Mouse (Mus musculus): Measurements from ENCODE around the gene Nr2f6. TPM values are rescaled to one million over a fixed set of nuclear protein-coding genes. Genes with fewer than 3 reads are reported as not detected.

Gene Nr2f6
- polyA plus RNA-seq, 1 experiment from 2014 or later, result 35.8 TPM

DNA sequence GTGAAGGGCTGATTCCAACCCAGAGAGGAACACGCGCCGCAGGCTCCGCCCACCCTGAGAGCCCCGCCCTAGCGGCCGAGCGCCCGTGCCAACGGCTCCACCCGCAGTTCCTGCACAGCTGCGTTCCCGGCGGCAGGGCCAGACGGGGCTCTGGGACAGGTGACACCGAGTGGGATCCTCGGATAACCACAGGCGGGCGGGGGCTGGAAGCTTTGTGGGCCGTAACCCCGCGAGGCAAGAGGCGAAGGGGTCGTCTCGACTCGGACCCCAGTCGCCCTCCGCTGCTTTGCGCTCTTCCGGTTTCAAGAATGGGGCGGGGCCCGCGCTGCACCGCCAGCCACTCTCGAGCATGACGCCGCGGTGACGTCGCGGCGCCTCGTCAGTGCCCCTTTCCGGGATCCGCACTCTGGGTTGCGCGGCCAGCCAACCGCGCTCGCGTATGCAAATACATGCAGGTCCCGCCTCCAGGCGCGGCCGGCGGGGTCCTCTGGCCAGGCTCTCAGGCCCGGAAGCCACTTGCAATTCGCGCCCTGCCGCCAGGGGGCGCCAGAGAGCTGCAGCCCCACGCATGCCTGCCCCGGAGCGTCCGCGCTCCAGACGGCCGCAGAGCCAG, 10.4 kb downstream of the Nr2f6 start, which contains the start of gene Ocel1:
Gene Ocel1, plus strand, starts transcription at position 63 of the 613 bp plus-strand sequence.
- H3K9ac ChIP-seq (ENCODE audit: low read depth, low read length), result peak within 1 kb of the TSS; percentile 79
- H3K36me3 ChIP-seq (ENCODE audit: control insufficient read depth, insufficient read depth, low read length), result peaks cover 24% of the 10 kb centered on the region
- H3K27me3 ChIP-seq (replicated peaks; ENCODE audit: control insufficient read depth, insufficient read depth, low read length), result no peaks in the 10 kb centered on the region
- H3K4me2 ChIP-seq (ENCODE audit: low read depth, low read length), result peak within 1 kb of the TSS; percentile 52
- under 1% methylated on average over 67 of the region's 68 CpGs for WGBS
- peak within 1 kb of the TSS; percentile 84 for H3K4me3 ChIP-seq (ENCODE audit: low read length)
- peak; percentile 88 for ATAC-seq
- peak within 1 kb of the TSS; percentile 84 for H3K27ac ChIP-seq (ENCODE audit: low read length)
- no peaks in the 10 kb centered on the region for H3K9me3 ChIP-seq (ENCODE audit: control insufficient read depth, low read length)
- peaks cover 32% of the 10 kb centered on the region for H3K4me1 ChIP-seq (ENCODE audit: control insufficient read depth, insufficient read depth, low read length)

DNA sequence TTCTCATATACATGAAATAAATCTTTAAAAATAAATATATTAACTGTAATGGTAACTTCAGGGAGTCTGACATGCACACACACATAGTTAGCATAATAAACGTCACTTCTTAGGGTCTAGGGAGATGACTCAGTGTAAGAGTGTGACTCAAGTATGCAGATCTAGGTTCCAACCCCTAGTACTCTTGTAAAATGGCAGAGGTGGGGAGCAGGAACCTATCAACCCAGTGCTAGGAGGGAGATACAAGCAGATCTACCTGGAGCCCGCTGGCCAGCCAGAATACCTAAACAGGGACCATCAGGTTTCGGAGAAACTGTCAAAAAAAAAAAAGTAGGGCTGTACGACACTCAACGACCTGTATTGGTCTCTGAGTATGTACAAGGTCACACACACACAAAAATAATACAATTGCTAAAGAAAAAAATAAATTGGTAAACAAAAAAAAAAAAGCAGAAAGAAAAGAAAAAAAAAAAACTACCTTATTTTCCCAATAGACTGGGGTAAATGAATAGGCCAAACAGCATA, 11.0 kb downstream of the Nr2f6 start:
- H3K9me3 ChIP-seq (ENCODE audit: control insufficient read depth, low read length), result no peaks in the 10 kb centered on the region
- WGBS, result 20% methylated on average over 5 of the region's 5 CpGs
- peaks cover 29% of the 10 kb centered on the region for H3K4me1 ChIP-seq (ENCODE audit: control insufficient read depth, insufficient read depth, low read length)
- peak overlapping the region; percentile 84 for H3K4me3 ChIP-seq (ENCODE audit: low read length)
- H3K36me3 ChIP-seq (ENCODE audit: control insufficient read depth, insufficient read depth, low read length), result peaks cover 24% of the 10 kb centered on the region
- peak overlapping the region; percentile 52 for H3K4me2 ChIP-seq (ENCODE audit: low read depth, low read length)
- H3K27ac ChIP-seq (ENCODE audit: low read length), result no peak overlapping the region; the same call in 1 of the 2 replicates
- no peaks in the 10 kb centered on the region for H3K27me3 ChIP-seq (replicated peaks; ENCODE audit: control insufficient read depth, insufficient read depth, low read length)
- no peak for ATAC-seq
- peak overlapping the region; percentile 41; the same call in 1 of the 2 replicates for H3K9ac ChIP-seq (ENCODE audit: low read depth, low read length)

DNA sequence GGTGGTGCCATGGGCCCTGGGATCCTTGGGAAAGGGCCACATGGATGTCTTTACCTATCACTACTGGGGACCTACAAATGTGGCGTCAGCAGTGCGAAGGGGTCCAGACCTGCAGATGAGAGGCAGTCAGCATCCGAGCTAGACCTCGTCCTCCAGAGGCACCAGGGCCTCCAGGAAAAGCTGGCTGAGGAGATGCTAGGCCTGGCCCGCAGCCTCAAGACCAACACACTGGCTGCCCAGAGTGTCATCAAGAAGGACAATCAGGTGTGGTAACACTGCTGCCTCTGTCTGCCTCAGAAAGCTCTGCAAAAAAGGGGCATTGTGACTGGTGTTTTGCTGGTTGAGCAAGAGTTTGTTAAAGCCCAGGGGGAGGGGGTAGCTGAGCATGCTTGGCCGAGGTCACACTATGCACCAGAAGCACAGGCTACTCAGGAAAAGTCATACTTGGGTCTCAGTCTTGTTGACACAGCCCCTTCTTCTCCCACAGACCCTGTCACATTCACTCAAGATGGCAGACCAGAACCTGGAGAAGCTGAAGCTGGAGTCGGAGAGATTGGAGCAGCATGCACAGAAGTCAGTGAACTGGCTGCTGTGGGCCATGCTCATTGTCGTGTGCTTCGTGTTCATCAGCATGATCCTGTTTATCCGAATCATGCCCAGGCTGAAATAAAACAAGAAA, 12.6 kb downstream of the Nr2f6 start:
- peaks cover 16% of the 10 kb centered on the region for H3K36me3 ChIP-seq (ENCODE audit: control insufficient read depth, insufficient read depth, low read length)
- WGBS, result 93% methylated on average over 10 of the region's 10 CpGs
- H3K27ac ChIP-seq (ENCODE audit: low read length), result no peak overlapping the region
- no peak overlapping the region for H3K4me2 ChIP-seq (ENCODE audit: low read depth, low read length)
- H3K4me3 ChIP-seq (ENCODE audit: low read length), result no peak overlapping the region
- H3K4me1 ChIP-seq (ENCODE audit: control insufficient read depth, insufficient read depth, low read length), result peaks cover 19% of the 10 kb centered on the region
- no peak for ATAC-seq
- H3K9ac ChIP-seq (ENCODE audit: low read depth, low read length), result no peak overlapping the region
- no peaks in the 10 kb centered on the region for H3K9me3 ChIP-seq (ENCODE audit: control insufficient read depth, low read length)
- no peaks in the 10 kb centered on the region for H3K27me3 ChIP-seq (replicated peaks; ENCODE audit: control insufficient read depth, insufficient read depth, low read length)

DNA sequence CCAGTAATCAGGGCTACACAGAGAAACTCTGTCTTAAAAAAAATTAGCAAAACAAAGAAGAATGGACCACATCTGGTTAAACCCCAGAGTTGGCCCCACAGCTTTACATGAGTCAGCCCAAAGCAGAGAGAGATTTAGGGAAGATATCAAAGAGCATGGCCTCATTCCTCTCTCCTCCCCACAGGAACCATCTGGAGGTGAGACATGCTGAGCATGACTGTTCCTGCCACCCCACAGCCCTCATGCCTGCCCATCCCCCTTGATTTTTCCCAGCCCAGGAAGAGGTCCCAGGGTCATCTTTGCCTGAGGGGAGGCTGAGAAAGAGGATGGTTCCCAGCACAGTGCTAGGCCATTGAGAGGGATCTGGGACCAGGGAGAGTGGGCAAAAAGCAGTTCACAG, 13.4 kb downstream of the Nr2f6 start:
- Histone ChIP-seq H3K27me3 (replicated peaks; ENCODE audit: control insufficient read depth, insufficient read depth, low read length) (no peaks in the 10 kb centered on the region), H3K4me3 (ENCODE audit: low read length) (peak overlapping the region; percentile 60), H3K4me2 (ENCODE audit: low read depth, low read length) (no peak overlapping the region), H3K9ac (ENCODE audit: low read depth, low read length) (no peak overlapping the region), H3K27ac (ENCODE audit: low read length) (no peak overlapping the region; the same call in 1 of the 2 replicates), H3K36me3 (ENCODE audit: control insufficient read depth, insufficient read depth, low read length) (peaks cover 12% of the 10 kb centered on the region; the same call in 1 of the 2 replicates), H3K4me1 (ENCODE audit: control insufficient read depth, insufficient read depth, low read length) (peaks cover 19% of the 10 kb centered on the region), H3K9me3 (ENCODE audit: control insufficient read depth, low read length) (no peaks in the 10 kb centered on the region)
- no peak for ATAC-seq

DNA sequence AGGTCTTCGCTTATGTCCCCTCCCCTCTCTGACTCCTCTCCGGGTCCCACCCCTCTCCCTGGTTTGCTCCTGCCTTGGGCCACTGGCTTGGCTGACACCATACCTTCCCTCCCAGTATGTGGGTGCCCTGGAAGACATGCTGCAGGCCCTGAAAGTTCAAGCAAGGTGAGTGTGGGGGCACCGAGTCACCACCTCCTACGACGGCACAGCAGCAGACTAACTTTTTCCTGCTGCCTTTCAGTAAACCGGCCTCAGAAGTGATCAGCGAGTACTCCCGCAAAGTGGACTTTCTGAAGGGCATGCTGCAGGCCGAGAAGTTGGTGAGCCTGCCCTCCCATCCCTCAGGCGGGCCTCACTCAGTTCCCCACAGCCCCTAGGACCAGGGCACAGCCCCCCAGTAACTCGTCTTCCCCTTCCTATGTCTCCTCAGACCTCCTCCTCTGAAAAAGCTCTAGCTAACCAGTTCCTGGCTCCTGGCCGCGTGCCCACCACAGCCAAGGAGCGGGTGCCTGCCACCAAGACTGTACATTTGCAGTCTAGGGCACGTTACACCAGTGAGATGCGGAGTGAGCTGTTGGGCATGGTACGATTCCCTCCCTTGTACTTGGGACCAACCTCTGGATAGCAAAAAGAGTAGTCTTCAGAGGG, 14.1 kb downstream of the Nr2f6 start:
- peaks cover 12% of the 10 kb centered on the region; the same call in 1 of the 2 replicates for H3K36me3 ChIP-seq (ENCODE audit: control insufficient read depth, insufficient read depth, low read length)
- peak overlapping the region; percentile 71 for H3K27ac ChIP-seq (ENCODE audit: low read length)
- 42% methylated on average over 17 of the region's 17 CpGs for WGBS
- ATAC-seq, result no peak
- peak overlapping the region; percentile 82 for H3K4me2 ChIP-seq (ENCODE audit: low read depth, low read length)
- H3K27me3 ChIP-seq (replicated peaks; ENCODE audit: control insufficient read depth, insufficient read depth, low read length), result no peaks in the 10 kb centered on the region
- peak overlapping the region; percentile 60 for H3K4me3 ChIP-seq (ENCODE audit: low read length)
- no peaks in the 10 kb centered on the region for H3K9me3 ChIP-seq (ENCODE audit: control insufficient read depth, low read length)
- peak overlapping the region; percentile 70 for H3K9ac ChIP-seq (ENCODE audit: low read depth, low read length)
- peaks cover 19% of the 10 kb centered on the region for H3K4me1 ChIP-seq (ENCODE audit: control insufficient read depth, insufficient read depth, low read length)

DNA sequence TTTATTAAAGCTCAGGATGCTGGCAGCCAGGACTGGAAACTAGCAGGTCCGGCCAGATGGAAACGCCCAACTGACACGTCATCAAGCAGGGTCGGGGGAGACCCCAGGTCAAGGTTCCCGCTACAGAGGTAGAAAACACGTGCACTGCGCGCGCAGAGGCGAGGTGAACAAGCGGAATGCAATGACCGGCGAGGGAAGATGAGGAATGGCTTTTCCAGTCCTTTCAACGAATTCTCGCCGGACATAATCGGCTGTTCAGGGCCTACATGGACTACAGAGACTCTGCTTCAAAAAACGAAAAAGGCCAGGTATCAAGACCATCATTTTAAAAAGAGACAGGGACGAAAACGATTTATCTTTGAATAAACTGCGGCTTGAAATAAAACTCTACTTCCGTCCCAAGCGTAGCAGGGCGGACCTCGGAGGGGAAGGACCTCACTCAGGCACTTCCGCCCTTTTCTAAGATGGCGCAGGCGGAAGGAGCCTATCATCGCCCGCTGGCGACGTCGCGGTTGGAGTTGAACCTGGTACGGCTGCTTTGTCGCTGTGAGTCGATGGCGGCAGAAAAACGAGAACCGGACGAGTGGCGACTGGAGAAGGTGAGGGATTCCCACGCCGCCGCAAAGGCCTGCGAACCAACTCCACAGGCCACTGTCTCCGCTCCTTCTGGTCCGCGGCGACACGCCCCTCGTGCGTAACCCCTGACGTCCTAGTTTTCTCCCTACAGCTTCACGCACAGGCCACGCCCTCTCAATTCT, 14.8 kb downstream of the Nr2f6 start, which contains the start of gene Use1:
Gene Use1, plus strand, starts transcription at position 78 of the 758 bp plus-strand sequence.
- WGBS, result under 1% methylated on average over 56 of the region's 56 CpGs
- Histone ChIP-seq H3K9ac (ENCODE audit: low read depth, low read length) (peak within 1 kb of the TSS; percentile 70), H3K27ac (ENCODE audit: low read length) (peak within 1 kb of the TSS; percentile 88), H3K36me3 (ENCODE audit: control insufficient read depth, insufficient read depth, low read length) (peaks cover 12% of the 10 kb centered on the region; the same call in 1 of the 2 replicates), H3K27me3 (replicated peaks; ENCODE audit: control insufficient read depth, insufficient read depth, low read length) (no peaks in the 10 kb centered on the region), H3K4me2 (ENCODE audit: low read depth, low read length) (peak within 1 kb of the TSS; percentile 82), H3K9me3 (ENCODE audit: control insufficient read depth, low read length) (no peaks in the 10 kb centered on the region), H3K4me1 (ENCODE audit: control insufficient read depth, insufficient read depth, low read length) (peaks cover 19% of the 10 kb centered on the region), H3K4me3 (ENCODE audit: low read length) (peak within 1 kb of the TSS; percentile 60)
- ATAC-seq, result peak; percentile 80

DNA sequence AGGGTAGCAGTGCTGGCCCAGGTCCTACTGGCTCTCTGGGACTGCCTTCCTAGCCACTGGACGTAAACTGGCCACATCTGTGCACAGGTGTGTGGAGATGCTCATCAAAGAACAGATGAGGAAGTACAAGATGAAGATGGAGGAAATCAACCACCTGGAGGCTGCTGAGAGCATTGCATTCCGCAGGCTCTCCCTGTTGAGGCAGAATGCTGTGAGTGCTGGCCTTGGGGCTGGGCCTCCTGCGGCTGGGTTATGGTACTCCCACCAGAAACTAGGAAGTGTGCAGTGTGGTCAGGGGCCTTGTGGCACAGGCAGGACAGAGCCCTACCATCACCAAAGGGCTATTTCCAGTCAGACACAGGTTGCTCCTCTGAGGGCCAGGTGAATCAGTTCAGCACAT, 23.7 kb downstream of the Nr2f6 start:
- Histone ChIP-seq H3K4me2 (ENCODE audit: low read depth, low read length) (no peak overlapping the region), H3K4me3 (ENCODE audit: low read length) (no peak overlapping the region), H3K27ac (ENCODE audit: low read length) (no peak overlapping the region), H3K27me3 (replicated peaks; ENCODE audit: control insufficient read depth, insufficient read depth, low read length) (no peaks in the 10 kb centered on the region), H3K9me3 (ENCODE audit: control insufficient read depth, low read length) (no peaks in the 10 kb centered on the region), H3K4me1 (ENCODE audit: control insufficient read depth, insufficient read depth, low read length) (no peaks in the 10 kb centered on the region), H3K36me3 (ENCODE audit: control insufficient read depth, insufficient read depth, low read length) (0 out of 2 replicates have a peak, but pooled peaks cover 15% of the 10 kb centered on the region), H3K9ac (ENCODE audit: low read depth, low read length) (no peak overlapping the region)
- no peak for ATAC-seq
- 83% methylated on average over 3 of the region's 3 CpGs for WGBS

DNA sequence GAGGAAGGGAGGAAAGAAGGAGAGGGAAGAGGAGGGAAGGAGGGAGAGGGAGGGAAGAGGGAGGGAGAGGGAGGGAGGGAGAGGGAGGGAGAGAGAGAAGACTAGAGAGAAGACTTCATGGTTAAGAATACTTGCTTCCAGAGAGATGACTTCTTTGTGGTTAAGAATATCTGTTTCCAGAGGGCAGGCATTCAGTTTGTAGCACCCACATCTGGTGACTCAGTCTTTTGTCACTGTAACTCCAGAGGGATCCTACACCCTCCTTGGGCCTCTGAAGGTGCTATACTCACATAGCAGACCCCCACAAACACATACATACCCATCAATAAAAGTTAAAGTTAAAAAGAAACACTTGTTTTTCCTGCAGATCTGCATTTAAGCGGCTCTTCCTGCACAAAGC, 30.2 kb downstream of the Nr2f6 start:
- no peaks in the 10 kb centered on the region for H3K27me3 ChIP-seq (replicated peaks; ENCODE audit: control insufficient read depth, insufficient read depth, low read length)
- no peak overlapping the region for H3K4me3 ChIP-seq (ENCODE audit: low read length)
- H3K4me2 ChIP-seq (ENCODE audit: low read depth, low read length), result no peak overlapping the region
- no peaks in the 10 kb centered on the region for H3K4me1 ChIP-seq (ENCODE audit: control insufficient read depth, insufficient read depth, low read length)
- no peaks in the 10 kb centered on the region for H3K9me3 ChIP-seq (ENCODE audit: control insufficient read depth, low read length)
- H3K36me3 ChIP-seq (ENCODE audit: control insufficient read depth, insufficient read depth, low read length), result peaks cover 18% of the 10 kb centered on the region; the same call in 1 of the 2 replicates
- H3K9ac ChIP-seq (ENCODE audit: low read depth, low read length), result no peak overlapping the region
- ATAC-seq, result no peak
- no peak overlapping the region for H3K27ac ChIP-seq (ENCODE audit: low read length)
- 97% methylated on average over 1 of the region's 1 CpGs for WGBS
